Comparison of ENCODE assay signal across 9 mouse cellular contexts in genomic region chr9:46246752-46247324, GRCm38 (mm10). TPM values are rescaled to one million over a fixed set of nuclear protein-coding genes. Genes with fewer than 3 reads are reported as not detected.
DNase-seq lines count a peak whose midpoint lies in the region; ATAC-seq and TF ChIP-seq lines count a peak whose summit lies in the region.
"Had no signal": no experiment of that assay in that cellular context is flagged by ENCODE, and none has a peak within 500 bp of the region (broad histone marks: within the 10 kb centered on the region; RNA-seq: fewer than 3 reads in every experiment).

No protein-coding gene starts in this region.

- no peak for TF ChIP-seq POLR2A in MEL (IDR thresholded peaks at IDR 0.05; ENCODE audit: control insufficient read depth in 1 of 2, insufficient read depth in 1 of 2, low read depth in 1 of 2, low read length in 2 of 2, poor library complexity in 1 of 2)

- no peaks in the 10 kb centered on the region for H3K9me3 ChIP-seq in MEL (replicated peaks; ENCODE audit: insufficient read depth, low read length)
- H3K9me3 ChIP-seq in kidney, postnatal 0 days (replicated peaks; ENCODE audit: low read length): no peaks in the 10 kb centered on the region
- no peaks in the 10 kb centered on the region for H3K9me3 ChIP-seq in liver, embryonic 12.5 days (replicated peaks)
- no peaks in the 10 kb centered on the region for H3K9me3 ChIP-seq in neural tube, embryonic 11.5 days (ENCODE audit: control insufficient read depth, low read length)

- H3K4me2 ChIP-seq in kidney, postnatal 0 days (ENCODE audit: low read length): no peak overlapping the region; the same call in 1 of the 2 replicates
- H3K4me2 ChIP-seq in liver, embryonic 12.5 days: peak overlapping the region; percentile 25
- no peak overlapping the region for H3K4me2 ChIP-seq in neural tube, embryonic 11.5 days (ENCODE audit: low read depth)

- DNase-seq in 416B (ENCODE audit: low read depth): peak; percentile 79
- peak; percentile 91 for DNase-seq in MEL (ENCODE audit: low read depth, low spot score)
- DNase-seq in cerebellum, postnatal 10 days: peak; percentile 85 to 89
- DNase-seq in kidney, postnatal 0 days (ENCODE audit: low spot score): peak; percentile 92
- DNase-seq in neural tube, embryonic 11.5 days (ENCODE audit: low spot score): peak; percentile 81
- DNase-seq in yolk sac, embryonic 10.5 days (ENCODE audit: low spot score): peak; percentile 77

- peak overlapping the region; percentile 60 for H3K9ac ChIP-seq in MEL (ENCODE audit: control insufficient read depth, low read depth, low read length, poor library complexity, severe bottlenecking)
- no peak overlapping the region for H3K9ac ChIP-seq in kidney, postnatal 0 days (ENCODE audit: low read depth, low read length)
- no peak overlapping the region for H3K9ac ChIP-seq in liver, embryonic 12.5 days
- no peak overlapping the region for H3K9ac ChIP-seq in neural tube, embryonic 11.5 days (ENCODE audit: low read length)

- TF ChIP-seq EP300 in MEL (IDR thresholded peaks at IDR 0.05; ENCODE audit: low read depth in 1 of 2, low read length in 2 of 2): no peak

- no peak overlapping the region for H3K27ac ChIP-seq in MEL (ENCODE audit: control insufficient read depth, low read depth, low read length)
- no peak overlapping the region for H3K27ac ChIP-seq in kidney, postnatal 0 days
- no peak overlapping the region for H3K27ac ChIP-seq in liver, embryonic 12.5 days
- H3K27ac ChIP-seq in neural tube, embryonic 11.5 days (ENCODE audit: low read depth, low read length): no peak overlapping the region

- no peaks in the 10 kb centered on the region for H3K27me3 ChIP-seq in MEL (ENCODE audit: control insufficient read depth in 1 of 2, insufficient read depth in 2 of 2, low read length in 2 of 2)
- H3K27me3 ChIP-seq in kidney, postnatal 0 days (ENCODE audit: insufficient read depth, low read length): no peaks in the 10 kb centered on the region
- H3K27me3 ChIP-seq in liver, embryonic 12.5 days (replicated peaks): peaks cover 13% of the 10 kb centered on the region; the same call in 1 of the 2 replicates
- H3K27me3 ChIP-seq in neural tube, embryonic 11.5 days (ENCODE audit: control insufficient read depth, insufficient read depth, low read length): no peaks in the 10 kb centered on the region

- H3K36me3 ChIP-seq in MEL (ENCODE audit: control insufficient read depth in 1 of 2, insufficient read depth in 2 of 2, low read length in 2 of 2): no peaks in the 10 kb centered on the region
- H3K36me3 ChIP-seq in kidney, postnatal 0 days (ENCODE audit: insufficient read depth, low read length): no peaks in the 10 kb centered on the region
- H3K36me3 ChIP-seq in liver, embryonic 12.5 days: no peaks in the 10 kb centered on the region
- no peaks in the 10 kb centered on the region for H3K36me3 ChIP-seq in neural tube, embryonic 11.5 days (ENCODE audit: control insufficient read depth, insufficient read depth, low read length)

- H3K4me3 ChIP-seq in MEL (ENCODE audit: control insufficient read depth in 1 of 2, insufficient read depth in 1 of 2, low read depth in 2 of 2, low read length in 2 of 2): peak overlapping the region; percentile 53 to 63
- no peak overlapping the region for H3K4me3 ChIP-seq in kidney, postnatal 0 days (replicated peaks; ENCODE audit: low read depth, low read length)
- no peak overlapping the region for H3K4me3 ChIP-seq in liver, embryonic 12.5 days
- H3K4me3 ChIP-seq in neural tube, embryonic 11.5 days (ENCODE audit: low read depth, low read length): no peak overlapping the region

- no peaks in the 10 kb centered on the region for H3K4me1 ChIP-seq in MEL (ENCODE audit: control insufficient read depth in 1 of 2, insufficient read depth in 2 of 2, low read length in 2 of 2)
- H3K4me1 ChIP-seq in kidney, postnatal 0 days (replicated peaks; ENCODE audit: insufficient read depth, low read length): no peaks in the 10 kb centered on the region
- no peaks in the 10 kb centered on the region; the same call in 1 of the 2 replicates for H3K4me1 ChIP-seq in liver, embryonic 12.5 days
- H3K4me1 ChIP-seq in neural tube, embryonic 11.5 days (ENCODE audit: control insufficient read depth, insufficient read depth, low read length): no peaks in the 10 kb centered on the region

- no peaks in the 10 kb centered on the region for H3K79me2 ChIP-seq in MEL (ENCODE audit: control insufficient read depth, insufficient read depth, low read length, poor library complexity)

- TF ChIP-seq CTCF in MEL (IDR thresholded peaks at IDR 0.05 in 2 of 3, conservative IDR thresholded peaks at IDR 0.05 in 1 of 3; ENCODE audit: control insufficient read depth in 1 of 3, insufficient read depth in 1 of 3, low read depth in 2 of 3, low read length in 3 of 3, poor library complexity in 1 of 3, severe bottlenecking in 1 of 3): peak; percentile 75 to 87 (median 78)
- TF ChIP-seq CTCF in kidney, postnatal 0 days (IDR thresholded peaks at IDR 0.05; ENCODE audit: low read depth): peak; percentile 87

- ATAC-seq in granulocyte monocyte progenitor cell, adult 5-6 weeks (replicated peaks; ENCODE audit: poor library complexity, severe bottlenecking): peak; percentile 82
- 0 out of 2 replicates have a peak, but pooled peaks have one; percentile 52 for ATAC-seq in kidney, postnatal 0 days (replicated peaks; ENCODE audit: low FRiP score, low read depth)
- ATAC-seq in liver, embryonic 12.5 days: peak; percentile 40; the same call in 1 of the 2 replicates
- ATAC-seq in neural tube, embryonic 11.5 days (ENCODE audit: insufficient read depth, low FRiP score, low TSS enrichment): no peak

- 20% methylated on average over 11 of the region's 11 CpGs for WGBS in kidney, postnatal 0 days
- WGBS in liver, embryonic 12.5 days (ENCODE audit: insufficient replicate concordance): 28% methylated on average over 11 of the region's 11 CpGs
- WGBS in neural tube, embryonic 11.5 days: 29% methylated on average over 11 of the region's 11 CpGs

- TF ChIP-seq RAD21 in MEL (IDR thresholded peaks at IDR 0.05; ENCODE audit: low read depth, low read length): peak; percentile 94

TF ChIP-seq in MEL, 35 proteins besides CTCF, POLR2A, EP300 and RAD21 (continues in another document):
- TF ChIP-seq ZNF384 (IDR thresholded peaks at IDR 0.05; ENCODE audit: low read depth, low read length): peak; percentile 88
- peak; percentile 99 for TF ChIP-seq JUND (IDR thresholded peaks at IDR 0.05; ENCODE audit: low read depth, low read length)
- TF ChIP-seq TAL1 (IDR thresholded peaks at IDR 0.05; ENCODE audit: low read length): no peak
- TF ChIP-seq SMC3 (IDR thresholded peaks at IDR 0.05; ENCODE audit: low read depth, low read length): peak; percentile 85

RNA-seq across cellular contexts. Expression of gene Apoa4, which starts 6.3 kb away (rescaled TPM):
- total RNA-seq in MEL (2012; rRNA removed): not detected in 2 replicates
- polyA plus RNA-seq in MEL (2012; ENCODE audit: insufficient read depth in 1 of 2, insufficient read length in 2 of 2, low read depth in 1 of 2, low replicate concordance in 2 of 2, missing spikeins in 1 of 2): not detected
- total RNA-seq in granulocyte monocyte progenitor cell, adult 5-6 weeks (2014; fragmentation: Nextera tagmentation): not detected in 2 replicates
- total RNA-seq in granulocyte monocyte progenitor cell, adult 5-6 weeks (2017): not detected in 2 replicates
- polyA plus RNA-seq in kidney, postnatal 0 days (2015; fragmentation: Nextera tagmentation; extraction: Ambion mirVana): 0.99 and 1.9 TPM in 2 replicates
- not detected in 2 replicates for polyA plus RNA-seq in liver, embryonic 12.5 days (2016; fragmentation: Nextera tagmentation; extraction: Ambion mirVana)
- not detected in 2 replicates for polyA plus RNA-seq in neural tube, embryonic 11.5 days (2014; fragmentation: Nextera tagmentation; extraction: Ambion mirVana)
- polyA plus RNA-seq: gonadal fat pad, adult 2 months had no signal

RNA-seq across cellular contexts. Expression of gene Apoc3, which starts 11.4 kb away (rescaled TPM):
- total RNA-seq in MEL (2012; rRNA removed): not detected in 2 replicates
- not detected for polyA plus RNA-seq in MEL (2012; ENCODE audit: insufficient read depth in 1 of 2, insufficient read length in 2 of 2, low read depth in 1 of 2, low replicate concordance in 2 of 2, missing spikeins in 1 of 2)
- not detected in 2 replicates for total RNA-seq in granulocyte monocyte progenitor cell, adult 5-6 weeks (2014; fragmentation: Nextera tagmentation)
- total RNA-seq in granulocyte monocyte progenitor cell, adult 5-6 weeks (2017): not detected in 2 replicates
- 0.87 and 2.3 TPM in 2 replicates for polyA plus RNA-seq in kidney, postnatal 0 days (2015; fragmentation: Nextera tagmentation; extraction: Ambion mirVana)
- 2.1 and 2.4 TPM in 2 replicates for polyA plus RNA-seq in liver, embryonic 12.5 days (2016; fragmentation: Nextera tagmentation; extraction: Ambion mirVana)
- not detected in 2 replicates for polyA plus RNA-seq in neural tube, embryonic 11.5 days (2014; fragmentation: Nextera tagmentation; extraction: Ambion mirVana)

RNA-seq across cellular contexts. Expression of gene Apoa1, which starts 18.5 kb away (rescaled TPM):
- 1.8 and 4.0 TPM in 2 replicates for total RNA-seq in MEL (2012; rRNA removed)
- polyA plus RNA-seq in MEL (2012; ENCODE audit: insufficient read depth in 1 of 2, insufficient read length in 2 of 2, low read depth in 1 of 2, low replicate concordance in 2 of 2, missing spikeins in 1 of 2): 10 to 100 TPM in 1 of 2 experiments, not detected in 1; 16.1 TPM
- total RNA-seq in granulocyte monocyte progenitor cell, adult 5-6 weeks (2014; fragmentation: Nextera tagmentation): not detected in 2 replicates
- not detected in 2 replicates for total RNA-seq in granulocyte monocyte progenitor cell, adult 5-6 weeks (2017)
- polyA plus RNA-seq in kidney, postnatal 0 days (2015; fragmentation: Nextera tagmentation; extraction: Ambion mirVana): 5.5 and 6.7 TPM in 2 replicates
- 1,440 and 1,454 TPM in 2 replicates for polyA plus RNA-seq in liver, embryonic 12.5 days (2016; fragmentation: Nextera tagmentation; extraction: Ambion mirVana)
- 1.4 and 2.1 TPM in 2 replicates for polyA plus RNA-seq in neural tube, embryonic 11.5 days (2014; fragmentation: Nextera tagmentation; extraction: Ambion mirVana)

RNA-seq across cellular contexts. Expression of gene Apoa5, which starts 21.6 kb away (rescaled TPM):
- total RNA-seq in MEL (2012; rRNA removed): not detected in 2 replicates
- under 1 TPM in 1 of 2 experiments, not detected in 1; 0.04 TPM for polyA plus RNA-seq in MEL (2012; ENCODE audit: insufficient read depth in 1 of 2, insufficient read length in 2 of 2, low read depth in 1 of 2, low replicate concordance in 2 of 2, missing spikeins in 1 of 2)
- not detected in 2 replicates for total RNA-seq in granulocyte monocyte progenitor cell, adult 5-6 weeks (2014; fragmentation: Nextera tagmentation)
- not detected in 2 replicates for total RNA-seq in granulocyte monocyte progenitor cell, adult 5-6 weeks (2017)
- 0.08 and 0.24 TPM in 2 replicates for polyA plus RNA-seq in kidney, postnatal 0 days (2015; fragmentation: Nextera tagmentation; extraction: Ambion mirVana)
- 0.25 and 0.33 TPM in 2 replicates for polyA plus RNA-seq in liver, embryonic 12.5 days (2016; fragmentation: Nextera tagmentation; extraction: Ambion mirVana)
- polyA plus RNA-seq in neural tube, embryonic 11.5 days (2014; fragmentation: Nextera tagmentation; extraction: Ambion mirVana): not detected in 2 replicates

RNA-seq across cellular contexts. Expression of gene Zpr1, which starts 26.0 kb away (rescaled TPM):
- 87.0 and 99.7 TPM in 2 replicates for total RNA-seq in MEL (2012; rRNA removed)
- polyA plus RNA-seq in MEL (2012; ENCODE audit: insufficient read depth in 1 of 2, insufficient read length in 2 of 2, low read depth in 1 of 2, low replicate concordance in 2 of 2, missing spikeins in 1 of 2): 100 to 1,000 TPM in 1 of 2 experiments, not detected in 1; 171 TPM
- total RNA-seq in granulocyte monocyte progenitor cell, adult 5-6 weeks (2014; fragmentation: Nextera tagmentation): 28.1 and 50.4 TPM in 2 replicates
- total RNA-seq in granulocyte monocyte progenitor cell, adult 5-6 weeks (2017): 36.1 and 42.8 TPM in 2 replicates
- polyA plus RNA-seq in kidney, postnatal 0 days (2015; fragmentation: Nextera tagmentation; extraction: Ambion mirVana): 43.3 and 46.4 TPM in 2 replicates
- polyA plus RNA-seq in liver, embryonic 12.5 days (2016; fragmentation: Nextera tagmentation; extraction: Ambion mirVana): 55.4 and 56.0 TPM in 2 replicates
- polyA plus RNA-seq in neural tube, embryonic 11.5 days (2014; fragmentation: Nextera tagmentation; extraction: Ambion mirVana): 60.3 and 67.6 TPM in 2 replicates

Comparison
In these comparisons a context has a peak if more than half of its experiments do, and no peak if none do; other contexts are left out.
1. H3K4me3 ChIP-seq: peak in MEL (2 of 2); none in kidney, postnatal 0 days (single experiment), liver, embryonic 12.5 days (single experiment) and neural tube, embryonic 11.5 days (single experiment).
2. RNA of gene Apoa1, which starts 18.5 kb away (polyA plus RNA-seq): 1,440 to 1,454 TPM in liver, embryonic 12.5 days; 16.1 TPM in MEL, 5.5 to 6.7 TPM in kidney, postnatal 0 days and 1.4 to 2.1 TPM in neural tube, embryonic 11.5 days; every median in the first group is over 10 times any median in the second.
3. Peak in every context shown above with its lines, with median percentiles within 50 percentile points of each other: DNase-seq.